Mouse (Mus musculus) E14TG2a.4 (cell line): ENCODE data around the gene Rtl8b.
"Not testable (repeated sequence)": the region's sequence is repeated elsewhere in the genome, so short reads cannot be mapped to it uniquely, and the experiment has no call there.

Experiments used
- CTCF ChIP-seq: conservative IDR thresholded peaks from 2 replicates; pipeline ENCODE4 v1.5.1; 2014; ENCODE audit warnings: low read length
- NANOG ChIP-seq: IDR thresholded peaks from 2 replicates; pipeline ENCODE4 v1.6.1; 2014; ENCODE audit warnings: borderline replicate concordance, low read length, mixed read lengths
- POU5F1 ChIP-seq: IDR thresholded peaks from 2 replicates; pipeline ENCODE4 v1.6.1; 2014; ENCODE audit warnings: low read length, borderline replicate concordance

GRCm38 (mm10) chrX:53652917-53653316, 17.3 kb downstream of the Rtl8b start:
- TF ChIP-seq CTCF, NANOG, POU5F1: not testable (repeated sequence)
